Mouse (Mus musculus): ENCODE measurements around the gene Nhlrc2.

GRCm38 (mm10) chr19:56570781-56571180, 22.7 kb downstream of the Nhlrc2 start:
- no peak for TF ChIP-seq POLR2A (IDR thresholded peaks at IDR 0.05; ENCODE audit: insufficient read length, low read depth)
- no peak for TF ChIP-seq MYOD1 (IDR thresholded peaks at IDR 0.05; ENCODE audit: control insufficient read depth in 1 of 3, insufficient read length in 2 of 3, low read depth in 2 of 3)
- no peak for TF ChIP-seq POLR2AphosphoS2 (IDR thresholded peaks at IDR 0.05; ENCODE audit: insufficient read length, low read depth)
- no peak for TF ChIP-seq MYOG (IDR thresholded peaks at IDR 0.05; ENCODE audit: control insufficient read depth in 1 of 3, insufficient read depth in 1 of 3, insufficient read length in 2 of 3, low read depth in 2 of 3)
- no peak for TF ChIP-seq USF1 (IDR thresholded peaks at IDR 0.05; ENCODE audit: low read depth)
